Mouse (Mus musculus) heart, embryonic 15.5 days (tissue): ENCODE measurements around the gene Arhgef3. TPM values are rescaled to one million over a fixed set of nuclear protein-coding genes. Genes with fewer than 3 reads are reported as not detected.
A peak's percentile ranks its signal among the peaks of the same experiment; 100 is the strongest.

ENCODE experiments used
- ATAC-seq: fragments of 200-750 bp; cut with Nextera tagmentation; replicated peaks from 2 replicates; pipeline ENCODE4 v1.8.0; 2017; ENCODE audit warnings: low read depth, moderate TSS enrichment; ENCODE audit not compliant: insufficient number of reproducible peaks, insufficient read depth, low FRiP score
- H3K27ac ChIP-seq: fragments of 300-500 bp; sonication (generic); 2 replicates; pipeline ENCODE4 v1.5.1; 2015; ENCODE audit warnings: mild to moderate bottlenecking, inconsistent platforms
- H3K27me3 ChIP-seq: fragments of 300-500 bp; sonication (generic); 2 replicates; pipeline ENCODE4 v1.6.1; 2015; ENCODE audit warnings: inconsistent platforms
- H3K36me3 ChIP-seq: fragments of 300-500 bp; sonication (generic); 2 replicates; pipeline ENCODE4 v1.6.1; 2015; ENCODE audit warnings: mild to moderate bottlenecking, inconsistent platforms
- H3K4me1 ChIP-seq: fragments of 300-500 bp; sonication (generic); replicated peaks from 2 replicates; pipeline ENCODE4 v1.6.1; 2015; ENCODE audit warnings: inconsistent platforms
- H3K4me2 ChIP-seq: fragments of 300-500 bp; sonication (generic); 2 replicates; pipeline ENCODE4 v1.6.1; 2015; ENCODE audit warnings: inconsistent platforms, mild to moderate bottlenecking, moderate library complexity
- H3K4me3 ChIP-seq: fragments of 300-500 bp; sonication (generic); 2 replicates; pipeline ENCODE4 v1.5.1; 2015; ENCODE audit warnings: mild to moderate bottlenecking, inconsistent platforms
- H3K9ac ChIP-seq: fragments of 300-500 bp; sonication (generic); 2 replicates; pipeline ENCODE4 v1.6.1; 2015; ENCODE audit warnings: mild to moderate bottlenecking, inconsistent platforms
- H3K9me3 ChIP-seq: fragments of 300-500 bp; sonication (generic); replicated peaks from 2 replicates; pipeline ENCODE4 v1.6.1; 2016; ENCODE audit warnings: inconsistent platforms
- WGBS: fragments of 180-500 bp; shearing (Covaris S2); methylation state at CpG from one replicate; pipeline ENCODE4 v1.1.7; 2015; ENCODE audit warnings: mixed read lengths; 5-methylcytosine and 5-hydroxymethylcytosine counted together
- polyA plus RNA-seq: library from polyadenylated mRNA; unstranded; fragments of >200 nt; fragmentation: Nextera tagmentation; extraction: Ambion mirVana; gene quantifications from 2 replicates; pipeline ENCODE4 v1.2.1, GENCODE M21; 2015

The Arhgef3 gene
- 14.7 and 15.4 TPM in 2 replicates for polyA plus RNA-seq

GRCm38 (mm10) chr14:27114362-27115274, at the start of gene Arhgef3:
Gene Arhgef3 (plus strand): TSS chr14:27114899.
- Histone ChIP-seq H3K27me3 (0 out of 2 replicates have a peak, but pooled peaks cover 5% of the 10 kb centered on the region), H3K4me3 (peak within 1 kb of the TSS; percentile 64), H3K9me3 (no peaks in the 10 kb centered on the region), H3K4me1 (peaks cover 16% of the 10 kb centered on the region), H3K4me2 (peak within 1 kb of the TSS; percentile 89), H3K27ac (0 out of 2 replicates have a peak within 1 kb of the TSS, but pooled peaks have one; percentile 20), H3K9ac (peak within 1 kb of the TSS; percentile 65), H3K36me3 (no peaks in the 10 kb centered on the region)
- WGBS, result 1% methylated on average over 58 of the region's 58 CpGs
- peak; percentile 87 for ATAC-seq

GRCm38 (mm10) chr14:27066171-27066929, 48.3 kb upstream of the Arhgef3 start:
- Histone ChIP-seq H3K4me1 (peaks cover 31% of the 10 kb centered on the region), H3K9me3 (no peaks in the 10 kb centered on the region), H3K4me3 (no peak overlapping the region), H3K27ac (no peak overlapping the region), H3K9ac (no peak overlapping the region), H3K36me3 (no peaks in the 10 kb centered on the region), H3K27me3 (no peaks in the 10 kb centered on the region), H3K4me2 (0 out of 2 replicates have a peak overlapping the region, but pooled peaks have one; percentile 3)
- 23% methylated on average over 9 of the region's 9 CpGs for WGBS
- peak; percentile 47; the same call in 1 of the 2 replicates for ATAC-seq

DNA sequence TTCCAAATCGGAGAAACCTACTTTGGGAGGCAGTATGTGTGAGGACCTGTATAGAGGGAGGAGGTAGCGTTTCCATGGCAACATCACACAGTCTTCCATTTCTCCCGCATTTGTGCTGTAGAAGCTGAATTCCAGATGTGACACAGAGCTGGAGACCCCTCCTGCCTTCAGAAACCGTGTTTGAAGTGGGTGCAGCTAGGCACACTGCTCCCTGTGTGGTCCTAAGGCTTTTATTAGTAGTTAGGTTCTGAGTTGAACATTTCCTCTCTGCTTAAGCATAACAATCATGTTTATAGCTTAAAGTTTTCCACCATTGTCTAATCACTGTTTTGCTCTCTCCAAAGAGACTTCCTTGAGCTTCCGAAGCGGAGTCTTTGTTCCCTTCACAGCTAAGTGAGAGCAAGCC, 46.8 kb upstream of the Arhgef3 start:
- Histone ChIP-seq H3K9me3 (no peaks in the 10 kb centered on the region), H3K27me3 (no peaks in the 10 kb centered on the region), H3K9ac (no peak overlapping the region), H3K36me3 (no peaks in the 10 kb centered on the region), H3K27ac (peak overlapping the region; percentile 25; the same call in 1 of the 2 replicates), H3K4me1 (peaks cover 42% of the 10 kb centered on the region), H3K4me2 (no peak overlapping the region), H3K4me3 (no peak overlapping the region)
- no peak for ATAC-seq
- WGBS, result 50% methylated on average over 6 of the region's 6 CpGs

GRCm38 (mm10) chr14:27069434-27070097, 45.1 kb upstream of the Arhgef3 start:
- Histone ChIP-seq H3K9ac (no peak overlapping the region), H3K4me2 (no peak overlapping the region), H3K4me1 (peaks cover 57% of the 10 kb centered on the region), H3K27ac (peak overlapping the region; percentile 18; the same call in 1 of the 2 replicates), H3K9me3 (no peaks in the 10 kb centered on the region), H3K27me3 (no peaks in the 10 kb centered on the region), H3K4me3 (no peak overlapping the region), H3K36me3 (no peaks in the 10 kb centered on the region)
- WGBS, result 31% methylated on average over 8 of the region's 8 CpGs
- no peak for ATAC-seq

DNA sequence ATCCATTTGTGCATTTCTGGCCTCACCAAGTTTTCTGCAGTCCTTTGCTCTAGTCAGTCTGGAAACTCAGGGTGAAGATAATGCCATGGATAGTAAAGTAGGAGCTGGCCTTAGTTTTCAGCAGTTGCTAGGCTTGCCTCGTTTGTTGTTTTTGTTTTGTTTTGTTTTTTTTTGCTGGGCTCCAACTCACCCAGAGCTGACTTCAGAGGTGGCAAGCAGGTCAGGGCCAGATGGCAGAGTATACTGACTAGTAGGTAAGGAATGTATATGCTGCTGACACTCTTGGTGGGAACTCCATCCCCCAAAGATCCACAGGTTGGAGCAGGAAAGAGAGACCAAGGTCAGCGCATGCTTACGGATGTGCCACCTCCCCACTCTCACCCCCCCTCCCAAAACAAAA, 44.6 kb upstream of the Arhgef3 start:
- ATAC-seq, result no peak
- H3K27ac ChIP-seq, result peak overlapping the region; percentile 18; the same call in 1 of the 2 replicates
- 47% methylated on average over 3 of the region's 3 CpGs for WGBS

DNA sequence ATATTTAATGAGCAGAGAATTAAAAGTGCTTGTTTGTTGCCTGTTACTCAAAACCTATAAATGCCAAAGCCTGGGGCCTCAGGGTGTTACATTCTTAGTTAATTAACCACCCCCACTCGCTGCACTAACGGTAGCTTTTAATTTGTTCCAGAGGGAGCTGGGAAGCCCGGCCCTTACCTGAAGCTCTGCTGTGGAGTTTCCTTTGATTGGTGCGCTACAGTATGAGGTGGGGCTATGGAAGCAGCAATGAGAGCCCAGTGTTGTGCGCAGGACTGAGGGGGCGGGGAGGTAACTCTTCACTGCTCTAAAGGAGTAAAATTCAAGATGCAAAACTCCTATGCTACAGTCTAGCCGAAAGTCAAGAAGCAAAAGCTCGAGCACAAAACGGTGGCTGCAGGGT, 43.9 kb upstream of the Arhgef3 start:
- no peak overlapping the region for H3K9ac ChIP-seq
- WGBS, result 39% methylated on average over 9 of the region's 9 CpGs
- no peak overlapping the region for H3K27ac ChIP-seq
- ATAC-seq, result no peak
- H3K36me3 ChIP-seq, result no peaks in the 10 kb centered on the region
- H3K4me1 ChIP-seq, result peaks cover 67% of the 10 kb centered on the region
- H3K4me3 ChIP-seq, result no peak overlapping the region
- H3K4me2 ChIP-seq, result no peak overlapping the region
- no peaks in the 10 kb centered on the region for H3K9me3 ChIP-seq
- no peaks in the 10 kb centered on the region for H3K27me3 ChIP-seq

More for the DNA sequence above, 44.6 kb upstream of the Arhgef3 start:
- Histone ChIP-seq H3K4me2 (no peak overlapping the region), H3K36me3 (no peaks in the 10 kb centered on the region), H3K4me1 (peaks cover 63% of the 10 kb centered on the region), H3K9ac (no peak overlapping the region), H3K9me3 (no peaks in the 10 kb centered on the region), H3K27me3 (no peaks in the 10 kb centered on the region), H3K4me3 (no peak overlapping the region)

- 8% methylated on average over 3 of the region's 3 CpGs for WGBS
- Histone ChIP-seq H3K4me1 (peaks cover 70% of the 10 kb centered on the region), H3K36me3 (no peaks in the 10 kb centered on the region), H3K27me3 (no peaks in the 10 kb centered on the region), H3K9ac (no peak overlapping the region), H3K9me3 (no peaks in the 10 kb centered on the region), H3K4me2 (no peak overlapping the region), H3K27ac (0 out of 2 replicates have a peak overlapping the region, but pooled peaks have one; percentile 5), H3K4me3 (no peak overlapping the region)
- no peak for ATAC-seq
Measured at GRCm38 (mm10) chr14:27071985-27072384, 42.7 kb upstream of the Arhgef3 start.

DNA sequence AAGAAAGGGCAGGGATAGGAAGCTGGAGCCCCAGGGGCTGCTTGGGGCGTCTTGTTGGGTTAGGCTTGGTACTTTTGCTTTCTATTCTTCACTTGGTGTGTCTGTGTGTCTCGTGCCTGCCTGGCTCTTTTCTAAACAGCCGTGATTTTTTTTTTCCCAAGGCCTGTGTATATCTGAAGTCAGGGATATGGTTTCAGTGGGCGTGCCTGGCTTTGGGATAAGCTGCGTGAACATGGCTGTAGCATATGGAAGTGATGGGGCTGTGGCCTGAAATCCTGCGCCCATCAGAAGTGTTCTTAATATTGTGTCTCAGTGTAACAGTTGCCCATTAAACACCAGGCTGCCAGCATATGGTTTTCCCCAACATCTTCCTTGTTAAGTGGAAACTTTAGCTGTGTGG, 39.6 kb upstream of the Arhgef3 start:
- ATAC-seq, result no peak
- WGBS, result 62% methylated on average over 6 of the region's 6 CpGs
- H3K27ac ChIP-seq, result no peak overlapping the region
- no peak overlapping the region for H3K9ac ChIP-seq
- no peaks in the 10 kb centered on the region for H3K27me3 ChIP-seq
- H3K4me3 ChIP-seq, result no peak overlapping the region
- H3K4me2 ChIP-seq, result no peak overlapping the region
- H3K4me1 ChIP-seq, result peaks cover 68% of the 10 kb centered on the region
- H3K36me3 ChIP-seq, result no peaks in the 10 kb centered on the region
- H3K9me3 ChIP-seq, result no peaks in the 10 kb centered on the region

DNA sequence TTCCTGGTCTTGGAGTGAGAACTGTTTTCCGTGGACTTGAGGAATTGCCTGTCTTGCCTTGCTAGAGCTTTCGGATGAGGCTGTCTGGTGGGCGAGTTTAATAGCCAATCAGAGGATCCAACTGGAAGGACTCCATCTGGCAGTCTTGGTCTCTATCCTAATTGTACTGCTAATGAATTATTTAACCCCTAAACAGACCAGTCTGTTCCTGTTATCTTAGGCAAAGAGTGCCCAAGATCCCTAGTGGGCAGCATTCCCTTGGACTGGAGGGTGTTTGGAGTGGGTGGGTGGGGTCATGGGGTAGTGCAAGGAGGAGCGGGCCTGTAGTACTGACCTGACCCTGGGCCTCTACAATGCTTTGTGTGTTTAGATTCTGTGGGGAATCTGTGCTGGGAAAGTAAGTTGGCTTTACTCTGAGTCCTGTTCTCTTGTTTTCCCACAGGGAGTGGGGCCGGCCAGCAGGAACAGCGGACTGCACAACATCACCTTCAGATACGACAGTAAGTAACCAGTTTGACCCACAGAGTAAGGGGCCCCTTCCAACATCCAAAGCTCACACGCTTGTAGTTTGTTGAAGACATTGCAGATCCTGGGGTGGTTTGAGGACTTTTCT, 38.7 kb upstream of the Arhgef3 start:
- ATAC-seq, result no peak
- Histone ChIP-seq H3K4me2 (no peak overlapping the region), H3K9ac (no peak overlapping the region), H3K9me3 (no peaks in the 10 kb centered on the region), H3K27ac (peak overlapping the region; percentile 76), H3K36me3 (no peaks in the 10 kb centered on the region), H3K4me1 (peaks cover 59% of the 10 kb centered on the region), H3K27me3 (no peaks in the 10 kb centered on the region), H3K4me3 (no peak overlapping the region)
- 55% methylated on average over 8 of the region's 8 CpGs for WGBS

DNA sequence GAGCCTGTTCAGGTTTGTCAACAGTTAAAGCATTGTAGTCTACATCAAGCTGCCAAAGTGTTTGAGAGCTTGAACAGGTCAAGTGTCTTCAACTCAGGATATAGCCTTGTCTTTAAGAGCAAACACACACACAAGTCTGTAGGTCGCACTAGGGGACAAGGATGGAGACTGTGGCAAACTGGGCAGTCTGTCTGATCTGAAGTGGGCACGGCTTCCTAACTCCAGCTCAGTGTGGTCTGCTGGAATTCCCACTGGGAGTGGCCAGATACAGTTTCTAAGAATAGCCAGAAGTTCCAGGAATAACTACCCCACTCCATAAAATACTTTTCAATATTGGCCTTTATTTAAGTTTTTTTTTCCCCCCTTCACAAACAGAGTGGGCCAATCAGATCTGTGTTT, 38.2 kb upstream of the Arhgef3 start:
- Histone ChIP-seq H3K9me3 (no peaks in the 10 kb centered on the region), H3K27me3 (no peaks in the 10 kb centered on the region), H3K36me3 (no peaks in the 10 kb centered on the region), H3K27ac (peak overlapping the region; percentile 76), H3K4me1 (peaks cover 53% of the 10 kb centered on the region), H3K9ac (no peak overlapping the region), H3K4me3 (no peak overlapping the region), H3K4me2 (no peak overlapping the region)
- ATAC-seq, result peak; percentile 74
- 24% methylated on average over 2 of the region's 2 CpGs for WGBS
